Mouse (Mus musculus) spleen, postnatal 10 days (tissue): Measurements from ENCODE around the gene Trim28.
"Not testable (repeated sequence)": the region's sequence is repeated elsewhere in the genome, so short reads cannot be mapped to it uniquely, and the experiment has no call there.

Source experiments
- DNase-seq, 2 experiments: peaks; one replicate each; pipeline ENCODE4 v3.0.0; 2021 to 2022; ENCODE audit warnings: low spot score in 2 of 2

Gene Trim28

GRCm38 (mm10) chr7:13059536-13059935 is 60.6 kb downstream of the Trim28 start:
- DNase-seq: no peak

- DNase-seq: not testable (repeated sequence)
These were observed 64.5 kb downstream of the Trim28 start for GRCm38 (mm10) chr7:13063399-13063798.

- DNase-seq: no peak
These were observed 73.4 kb downstream of the Trim28 start for GRCm38 (mm10) chr7:13072293-13072692.
